8 mouse cellular contexts compared by ENCODE assay signal in the genomic region with DNA sequence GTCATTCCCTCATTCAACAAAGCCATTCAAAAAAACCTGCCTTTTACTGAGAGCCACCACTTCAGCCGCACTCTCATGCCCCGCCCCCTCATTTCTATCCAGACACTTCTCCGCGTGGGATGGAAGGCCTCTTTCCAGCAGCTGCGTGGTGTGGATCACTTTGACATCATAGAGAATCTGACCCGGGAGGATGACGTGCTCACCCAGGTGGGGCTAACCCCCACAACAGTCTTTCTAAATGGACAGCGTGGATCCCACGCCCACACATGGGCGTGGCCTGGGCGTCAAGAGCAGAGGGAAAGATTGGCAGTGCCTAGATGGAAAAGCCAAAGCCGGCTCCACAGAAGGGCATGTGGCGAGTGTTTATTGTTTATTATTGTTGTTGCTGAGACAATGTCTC. TPM values are rescaled to one million over a fixed set of nuclear protein-coding genes. Genes with fewer than 3 reads are reported as not detected.
DNase-seq lines count a peak whose midpoint lies in the region; ATAC-seq and TF ChIP-seq lines count a peak whose summit lies in the region.

No protein-coding gene starts in this region.

- H3K27ac ChIP-seq in forebrain, embryonic 12.5 days, result no peak overlapping the region
- no peak overlapping the region for H3K27ac ChIP-seq in kidney, postnatal 0 days
- H3K27ac ChIP-seq in lung, postnatal 0 days (ENCODE audit: low read length), result no peak overlapping the region

- no peak for ATAC-seq in forebrain, embryonic 12.5 days (ENCODE audit: low FRiP score)
- ATAC-seq in kidney, postnatal 0 days (replicated peaks; ENCODE audit: low FRiP score, low read depth), result no peak; the same call in 1 of the 2 replicates
- peak; percentile 55 for ATAC-seq in lung, postnatal 0 days

- no peak overlapping the region for H3K9ac ChIP-seq in forebrain, embryonic 12.5 days
- H3K9ac ChIP-seq in kidney, postnatal 0 days (ENCODE audit: low read depth, low read length), result no peak overlapping the region
- H3K9ac ChIP-seq in lung, postnatal 0 days (replicated peaks; ENCODE audit: low read depth), result no peak overlapping the region

- H3K36me3 ChIP-seq in E14TG2a.4 (ENCODE audit: insufficient read depth, low read length), result no peaks in the 10 kb centered on the region
- no peaks in the 10 kb centered on the region for H3K36me3 ChIP-seq in forebrain, embryonic 12.5 days (replicated peaks)
- no peaks in the 10 kb centered on the region for H3K36me3 ChIP-seq in kidney, postnatal 0 days (ENCODE audit: insufficient read depth, low read length)
- no peaks in the 10 kb centered on the region for H3K36me3 ChIP-seq in lung, postnatal 0 days (ENCODE audit: insufficient read depth, low read length)

- 27% methylated on average over 13 of the region's 13 CpGs for WGBS in forebrain, embryonic 12.5 days
- 24% methylated on average over 13 of the region's 13 CpGs for WGBS in kidney, postnatal 0 days
- 22% methylated on average over 13 of the region's 13 CpGs for WGBS in lung, postnatal 0 days

- peak; percentile 43 for DNase-seq in adrenal gland, postnatal 10 days
- DNase-seq in adrenal gland, adult 8-10 months, result no peak
- DNase-seq in kidney, postnatal 0 days (ENCODE audit: low spot score), result peak; percentile 46
- peak; percentile 59 for DNase-seq in lung, postnatal 0 days (ENCODE audit: low spot score)
- DNase-seq in testis, postnatal 10 days (ENCODE audit: low spot score), result peak; percentile 67
- DNase-seq in urinary bladder, postnatal 10 days (ENCODE audit: low spot score), result no peak

- no peaks in the 10 kb centered on the region for H3K27me3 ChIP-seq in E14TG2a.4 (ENCODE audit: insufficient read depth, low read length)
- H3K27me3 ChIP-seq in forebrain, embryonic 12.5 days, result no peaks in the 10 kb centered on the region
- no peaks in the 10 kb centered on the region for H3K27me3 ChIP-seq in kidney, postnatal 0 days (ENCODE audit: insufficient read depth, low read length)
- H3K27me3 ChIP-seq in lung, postnatal 0 days (replicated peaks; ENCODE audit: insufficient read depth, low read length), result no peaks in the 10 kb centered on the region

- TF ChIP-seq CTCF in E14TG2a.4 (conservative IDR thresholded peaks at IDR 0.05; ENCODE audit: low read length), result no peak
- TF ChIP-seq CTCF in kidney, postnatal 0 days (IDR thresholded peaks at IDR 0.05; ENCODE audit: low read depth), result no peak
- TF ChIP-seq CTCF in lung, postnatal 0 days (IDR thresholded peaks at IDR 0.05), result no peak

- H3K4me3 ChIP-seq in E14TG2a.4 (replicated peaks; ENCODE audit: low read length), result peak overlapping the region; percentile 27; the same call in 1 of the 2 replicates
- no peak overlapping the region; the same call in 1 of the 2 replicates for H3K4me3 ChIP-seq in forebrain, embryonic 12.5 days (replicated peaks)
- no peak overlapping the region for H3K4me3 ChIP-seq in kidney, postnatal 0 days (replicated peaks; ENCODE audit: low read depth, low read length)
- no peak overlapping the region for H3K4me3 ChIP-seq in lung, postnatal 0 days (ENCODE audit: low read depth, low read length)

- H3K4me2 ChIP-seq in forebrain, embryonic 12.5 days, result peak overlapping the region; percentile 42
- peak overlapping the region; percentile 30 for H3K4me2 ChIP-seq in kidney, postnatal 0 days (ENCODE audit: low read length)
- peak overlapping the region; percentile 35; the same call in 1 of the 2 replicates for H3K4me2 ChIP-seq in lung, postnatal 0 days (replicated peaks; ENCODE audit: low read depth, low read length)

- peaks cover 86% of the 10 kb centered on the region for H3K4me1 ChIP-seq in E14TG2a.4 (replicated peaks; ENCODE audit: low read depth, low read length)
- H3K4me1 ChIP-seq in forebrain, embryonic 12.5 days, result peaks cover 11% of the 10 kb centered on the region
- 0 out of 2 replicates have a peak, but pooled peaks cover 4% of the 10 kb centered on the region for H3K4me1 ChIP-seq in kidney, postnatal 0 days (replicated peaks; ENCODE audit: insufficient read depth, low read length)
- peaks cover 4% of the 10 kb centered on the region; the same call in 1 of the 2 replicates for H3K4me1 ChIP-seq in lung, postnatal 0 days (ENCODE audit: insufficient read depth, low read depth, low read length)

- TF ChIP-seq EP300 in lung, postnatal 0 days (IDR thresholded peaks at IDR 0.05), result no peak

- H3K9me3 ChIP-seq in E14TG2a.4 (ENCODE audit: low read length), result no peaks in the 10 kb centered on the region
- no peaks in the 10 kb centered on the region for H3K9me3 ChIP-seq in forebrain, embryonic 12.5 days
- no peaks in the 10 kb centered on the region for H3K9me3 ChIP-seq in kidney, postnatal 0 days (replicated peaks; ENCODE audit: low read length)
- H3K9me3 ChIP-seq in lung, postnatal 0 days (ENCODE audit: low read length), result no peaks in the 10 kb centered on the region

RNA-seq across cellular contexts. Expression of a gene that starts 10.4 kb away (rescaled TPM):
- total RNA-seq in adrenal gland, postnatal 10 days (2021), result 10 to 100 TPM; 39.7 to 47.3 TPM
- total RNA-seq in adrenal gland, adult 8-10 months (2022), result 1 to 10 TPM; 2.4 to 5.0 (median 4.3) TPM
- 110 and 115 TPM in 2 replicates for polyA plus RNA-seq in forebrain, embryonic 12.5 days (2016; fragmentation: Nextera tagmentation; extraction: Ambion mirVana)
- polyA plus RNA-seq in kidney, postnatal 0 days (2015; fragmentation: Nextera tagmentation; extraction: Ambion mirVana), result 51.6 and 64.0 TPM in 2 replicates
- polyA plus RNA-seq in lung, postnatal 0 days (2015; fragmentation: Nextera tagmentation; extraction: Ambion mirVana), result 12.4 and 16.0 TPM in 2 replicates

RNA-seq across cellular contexts. Expression of a gene that starts 10.6 kb away (rescaled TPM):
- 10 to 100 TPM; 14.1 to 17.7 TPM for total RNA-seq in adrenal gland, postnatal 10 days (2021)
- total RNA-seq in adrenal gland, adult 8-10 months (2022), result 10 to 100 TPM in 2 of 4 experiments, 1 to 10 TPM in 2; 5.1 to 17.0 (median 10.2) TPM
- 5.6 and 5.9 TPM in 2 replicates for polyA plus RNA-seq in forebrain, embryonic 12.5 days (2016; fragmentation: Nextera tagmentation; extraction: Ambion mirVana)
- 4.5 and 5.4 TPM in 2 replicates for polyA plus RNA-seq in kidney, postnatal 0 days (2015; fragmentation: Nextera tagmentation; extraction: Ambion mirVana)
- 2.4 and 2.9 TPM in 2 replicates for polyA plus RNA-seq in lung, postnatal 0 days (2015; fragmentation: Nextera tagmentation; extraction: Ambion mirVana)

RNA-seq across cellular contexts. Expression of a gene that starts 12.7 kb away (rescaled TPM):
- 10 to 100 TPM; 23.3 to 28.0 TPM for total RNA-seq in adrenal gland, postnatal 10 days (2021)
- total RNA-seq in adrenal gland, adult 8-10 months (2022), result 1 to 10 TPM; 1.2 to 2.5 (median 1.7) TPM
- 282 and 293 TPM in 2 replicates for polyA plus RNA-seq in forebrain, embryonic 12.5 days (2016; fragmentation: Nextera tagmentation; extraction: Ambion mirVana)
- polyA plus RNA-seq in kidney, postnatal 0 days (2015; fragmentation: Nextera tagmentation; extraction: Ambion mirVana), result 145 and 155 TPM in 2 replicates
- polyA plus RNA-seq in lung, postnatal 0 days (2015; fragmentation: Nextera tagmentation; extraction: Ambion mirVana), result 15.0 and 26.2 TPM in 2 replicates

RNA-seq across cellular contexts. Expression of a gene that starts 24.2 kb away (rescaled TPM):
- total RNA-seq in adrenal gland, postnatal 10 days (2021), result not detected
- total RNA-seq in adrenal gland, adult 8-10 months (2022), result not detected
- not detected in 2 replicates for polyA plus RNA-seq in forebrain, embryonic 12.5 days (2016; fragmentation: Nextera tagmentation; extraction: Ambion mirVana)
- polyA plus RNA-seq in kidney, postnatal 0 days (2015; fragmentation: Nextera tagmentation; extraction: Ambion mirVana), result not detected in 2 replicates
- not detected in 2 replicates for polyA plus RNA-seq in lung, postnatal 0 days (2015; fragmentation: Nextera tagmentation; extraction: Ambion mirVana)

RNA-seq across cellular contexts. Expression of a gene that starts 26.8 kb away (rescaled TPM):
- under 1 TPM; 0.57 to 0.58 TPM for total RNA-seq in adrenal gland, postnatal 10 days (2021)
- total RNA-seq in adrenal gland, adult 8-10 months (2022), result 1 to 10 TPM in 2 of 4 experiments, under 1 TPM in 2; 0.59 to 3.4 (median 1.3) TPM
- 0.15 and 0.56 TPM in 2 replicates for polyA plus RNA-seq in forebrain, embryonic 12.5 days (2016; fragmentation: Nextera tagmentation; extraction: Ambion mirVana)
- polyA plus RNA-seq in kidney, postnatal 0 days (2015; fragmentation: Nextera tagmentation; extraction: Ambion mirVana), result 0.19 and 0.21 TPM in 2 replicates
- polyA plus RNA-seq in lung, postnatal 0 days (2015; fragmentation: Nextera tagmentation; extraction: Ambion mirVana), result 0.27 TPM in 1 of 2 replicates, not detected in the other

Comparison
In these comparisons a context has a peak if more than half of its experiments do, and no peak if none do; other contexts are left out.
1. DNase-seq: peak in adrenal gland, postnatal 10 days (single experiment), kidney, postnatal 0 days (single experiment), lung, postnatal 0 days (single experiment) and testis, postnatal 10 days (single experiment); none in adrenal gland, adult 8-10 months (single experiment) and urinary bladder, postnatal 10 days (single experiment).
2. Peak in every context shown above with its lines, with median percentiles within 50 percentile points of each other: H3K4me2 ChIP-seq.